Mouse (Mus musculus) bone marrow, adult 2 months (tissue): Measurements from ENCODE around the gene Syt3.

ENCODE experiments used
- CTCF ChIP-seq: fragments of 200-500 bp; IDR thresholded peaks from 2 replicates; pipeline ENCODE4 v1.5.1; 2011; ENCODE audit warnings: low read length, control low read depth; ENCODE audit not compliant: control insufficient read depth, insufficient read depth
- POLR2A ChIP-seq: fragments of 200-500 bp; IDR thresholded peaks from 2 replicates; pipeline ENCODE4 v1.6.1; 2011; ENCODE audit warnings: low read depth, mild to moderate bottlenecking, control low read depth, low read length, borderline replicate concordance; ENCODE audit not compliant: control insufficient read depth

DNA sequence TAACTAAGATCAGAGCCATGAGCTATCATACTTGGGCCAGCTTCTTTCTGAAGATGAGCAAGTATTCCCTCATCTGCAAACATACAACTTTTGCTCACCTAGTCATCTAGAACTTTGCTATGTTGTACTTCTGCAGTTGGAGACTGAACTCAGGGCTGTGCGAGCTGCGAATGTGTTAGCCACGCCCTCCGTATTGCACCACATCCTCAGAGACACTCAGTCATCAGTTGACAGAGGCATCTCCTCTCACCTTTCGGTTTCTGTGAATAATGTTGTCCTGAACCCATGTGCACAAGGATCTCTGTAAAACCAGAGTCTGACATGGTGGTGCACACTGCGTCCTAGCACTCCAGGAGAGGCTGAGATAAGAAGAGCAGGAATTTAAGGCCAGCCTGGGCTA, 17.8 kb downstream of the Syt3 start:
- no peak for TF ChIP-seq CTCF
- TF ChIP-seq POLR2A: no peak
